ENCODE assay signal across 25 mouse cellular contexts in the genomic region with DNA sequence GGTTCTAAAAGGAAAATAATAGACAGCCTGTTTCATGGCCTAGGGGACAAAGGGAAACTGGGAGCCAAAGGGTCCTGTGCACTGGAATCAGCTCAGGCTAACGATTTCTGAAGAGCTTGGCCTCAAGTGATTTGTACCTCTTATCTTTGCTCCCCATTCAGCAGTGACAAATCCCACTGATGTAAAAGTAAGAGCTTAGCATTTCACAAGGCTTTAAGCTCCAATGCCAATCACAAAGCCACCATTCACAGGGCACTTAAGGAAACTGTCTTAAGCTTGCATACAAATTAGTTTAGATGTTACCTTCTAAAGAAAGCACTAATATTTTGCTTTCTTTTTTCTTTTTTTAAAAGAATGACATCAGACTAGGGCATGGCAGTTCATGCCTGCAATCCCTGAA. TPM values are rescaled to one million over a fixed set of nuclear protein-coding genes. Genes with fewer than 3 reads are reported as not detected.
A peak's percentile ranks its signal among the peaks of the same experiment; 100 is the strongest.
DNase-seq lines count a peak whose midpoint lies in the region; ATAC-seq lines count a peak whose summit lies in the region.
"Had no signal": no experiment of that assay in that cellular context is flagged by ENCODE, and none has a peak within 500 bp of the region (broad histone marks: within the 10 kb centered on the region; RNA-seq: fewer than 3 reads in every experiment).

No protein-coding gene starts in this region.

- H3K9ac ChIP-seq in kidney, embryonic 16.5 days (replicated peaks; ENCODE audit: low read length) = no peak overlapping the region
- H3K9ac ChIP-seq in midbrain, embryonic 14.5 days (replicated peaks; ENCODE audit: low read length) = no peak overlapping the region
- H3K9ac ChIP-seq: embryonic facial prominence, embryonic 12.5 days; heart, embryonic 12.5 days; hindbrain, embryonic 14.5 days had no signal

- H3K9me3 ChIP-seq in kidney, embryonic 16.5 days (ENCODE audit: low read length) = no peaks in the 10 kb centered on the region
- no peaks in the 10 kb centered on the region for H3K9me3 ChIP-seq in midbrain, embryonic 14.5 days (ENCODE audit: control insufficient read depth, low read length)
- H3K9me3 ChIP-seq: embryonic facial prominence, embryonic 12.5 days; heart, embryonic 12.5 days; hindbrain, embryonic 10.5 days had no signal

- 15% methylated on average over 1 of the region's 1 CpGs for WGBS in kidney, embryonic 16.5 days
- 3% methylated on average over 1 of the region's 1 CpGs for WGBS in midbrain, embryonic 14.5 days

- no peaks in the 10 kb centered on the region for H3K36me3 ChIP-seq in kidney, embryonic 16.5 days (ENCODE audit: insufficient read depth, low read length)
- H3K36me3 ChIP-seq in midbrain, embryonic 14.5 days (ENCODE audit: control insufficient read depth, insufficient read depth, low read length) = no peaks in the 10 kb centered on the region
- H3K36me3 ChIP-seq: embryonic facial prominence, embryonic 12.5 days; heart, embryonic 12.5 days; hindbrain, embryonic 10.5 days had no signal

- H3K27me3 ChIP-seq in kidney, embryonic 16.5 days (ENCODE audit: insufficient read depth, low read length) = no peaks in the 10 kb centered on the region; the same call in 1 of the 2 replicates
- H3K27me3 ChIP-seq in midbrain, embryonic 14.5 days (ENCODE audit: control insufficient read depth, insufficient read depth, low read length) = no peaks in the 10 kb centered on the region
- H3K27me3 ChIP-seq: embryonic facial prominence, embryonic 12.5 days had no signal

- no peak overlapping the region for H3K27ac ChIP-seq in kidney, embryonic 16.5 days (ENCODE audit: low read length)
- H3K27ac ChIP-seq in midbrain, embryonic 14.5 days (replicated peaks; ENCODE audit: low read depth, low read length) = no peak overlapping the region
- H3K27ac ChIP-seq: embryonic facial prominence, embryonic 12.5 days; heart, adult 2 months; hindbrain, embryonic 10.5 days; hindbrain, embryonic 14.5 days had no signal

- no peak overlapping the region for H3K4me3 ChIP-seq in kidney, embryonic 16.5 days (ENCODE audit: low read length)
- H3K4me3 ChIP-seq in midbrain, embryonic 14.5 days (replicated peaks; ENCODE audit: low read depth, low read length) = no peak overlapping the region
- H3K4me3 ChIP-seq: embryonic facial prominence, embryonic 12.5 days; heart, adult 2 months; heart, embryonic 12.5 days; hindbrain, embryonic 10.5 days had no signal

- DNase-seq in kidney, adult 9 months = peak; percentile 18
- DNase-seq in retina, postnatal 1 day = peak; percentile 10
- DNase-seq in retina, embryonic 14.5 days (ENCODE audit: low spot score) = no peak
- DNase-seq in midbrain, embryonic 14.5 days = peak; percentile 44
- no peak for DNase-seq in left cerebral cortex, postnatal 25 days (ENCODE audit: low spot score in 2 of 2)
- no peak for DNase-seq in cerebellum, adult 11 months
- DNase-seq: adrenal gland, adult 8-10 months; adrenal gland, postnatal 36 days; cerebellum, adult 11-12 months; cerebellum, adult 9-10 months; cerebellum, postnatal 25 days; gastrocnemius, postnatal 10 days; heart, adult 2 months had no signal

- no peaks in the 10 kb centered on the region for H3K4me1 ChIP-seq in kidney, embryonic 16.5 days (ENCODE audit: insufficient read depth, low read length)
- H3K4me1 ChIP-seq in midbrain, embryonic 14.5 days (ENCODE audit: control insufficient read depth, insufficient read depth, low read length) = peaks cover 15% of the 10 kb centered on the region
- H3K4me1 ChIP-seq: hindbrain, embryonic 10.5 days had no signal

- H3K4me2 ChIP-seq in kidney, embryonic 16.5 days (replicated peaks; ENCODE audit: low read depth, low read length) = no peak overlapping the region
- H3K4me2 ChIP-seq in midbrain, embryonic 14.5 days (ENCODE audit: low read length) = no peak overlapping the region
- H3K4me2 ChIP-seq: embryonic facial prominence, embryonic 12.5 days; heart, embryonic 12.5 days; hindbrain, embryonic 14.5 days had no signal

- intact Hi-C loops in left cerebral cortex, postnatal 25 days (cut with DNase I) = no loop called here

- ATAC-seq in kidney, embryonic 16.5 days (ENCODE audit: low FRiP score, low TSS enrichment) = no peak
- no peak; the same call in 1 of the 2 replicates for ATAC-seq in midbrain, embryonic 14.5 days (ENCODE audit: low FRiP score, low TSS enrichment)
- ATAC-seq: forebrain, embryonic 16.5 days had no signal

RNA-seq across cellular contexts. Expression of gene Il12b, which starts 6.1 kb away (rescaled TPM):
- polyA plus RNA-seq in kidney, embryonic 16.5 days (2015; fragmentation: Nextera tagmentation; extraction: Ambion mirVana) = 0.19 TPM in 1 of 2 replicates, not detected in the other
- 0.14 and 0.19 TPM in 2 replicates for polyA plus RNA-seq in midbrain, embryonic 14.5 days (2014; fragmentation: Nextera tagmentation; extraction: Ambion mirVana)
- total RNA-seq in left cerebral cortex, postnatal 25 days (2021) = not detected
- total RNA-seq: adrenal gland, adult 8-10 months; adrenal gland, postnatal 36 days; ES-E14; gastrocnemius, postnatal 10 days; gastrocnemius, postnatal 4 days; heart, adult 2 months; heart, postnatal 25 days had no signal
- polyA plus RNA-seq: cortical plate, adult 2 months; embryonic facial prominence, embryonic 12.5 days; frontal cortex, adult 2 months; heart, adult 2 months; heart, embryonic 16.5 days; hindbrain, embryonic 10.5 days had no signal

Comparison
In these comparisons a context has a peak if more than half of its experiments do, and no peak if none do; other contexts are left out.
1. DNase-seq: peak in kidney, adult 9 months (single experiment), retina, postnatal 1 day (single experiment) and midbrain, embryonic 14.5 days (single experiment); none in retina, embryonic 14.5 days (single experiment), left cerebral cortex, postnatal 25 days (0 of 2) and cerebellum, adult 11 months (single experiment).